Mouse (Mus musculus) olfactory bulb, adult 2 months (tissue): ENCODE data around the gene Arsj.

Source experiments
- CTCF ChIP-seq: fragments of 200-500 bp; IDR thresholded peaks from 2 replicates; pipeline ENCODE4 v1.5.1; 2012; ENCODE audit warnings: low read depth, mild to moderate bottlenecking, low read length, moderate library complexity; ENCODE audit not compliant: insufficient read depth
- POLR2A ChIP-seq: fragments of 200-500 bp; IDR thresholded peaks from 2 replicates; pipeline ENCODE4 v1.6.1; 2012; ENCODE audit warnings: mild to moderate bottlenecking, low read depth, low read length, moderate library complexity; ENCODE audit not compliant: insufficient read depth

DNA sequence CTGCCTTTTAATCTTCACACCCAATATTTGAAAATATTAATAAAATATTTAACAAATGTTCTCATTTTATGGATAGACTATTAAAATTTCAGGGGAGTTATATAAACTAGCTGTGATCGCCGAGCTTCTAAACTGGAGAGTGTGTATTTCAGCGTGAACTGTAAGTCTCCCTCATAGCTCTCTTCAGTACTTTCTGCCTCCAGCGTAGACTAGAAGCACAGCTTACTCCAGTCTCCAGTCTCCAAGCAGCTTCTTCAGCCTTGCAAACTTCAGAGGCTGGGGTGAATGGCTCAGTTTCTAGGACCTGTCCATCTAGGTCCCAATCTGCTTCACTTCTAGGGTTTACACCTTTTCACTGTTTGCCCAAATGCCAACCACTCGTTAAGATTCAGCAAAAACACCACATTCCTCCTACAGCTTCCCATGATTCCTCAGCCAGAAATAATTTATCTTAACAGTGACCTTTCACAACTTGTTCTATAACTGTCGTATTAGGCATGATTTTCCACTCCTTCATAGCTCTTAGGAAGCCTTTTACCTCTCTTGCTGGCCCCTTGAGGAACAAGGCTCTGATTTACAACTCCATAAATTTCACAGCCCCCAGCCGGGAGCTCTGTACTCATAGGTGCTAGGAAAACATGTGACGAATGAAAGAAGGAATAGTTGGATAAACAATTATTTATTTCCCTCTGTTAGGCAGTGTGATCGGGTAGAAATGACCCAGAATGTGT lies 9.5 kb downstream of the Arsj start:
- TF ChIP-seq POLR2A, result no peak
- no peak for TF ChIP-seq CTCF
